Mouse (Mus musculus) liver, embryonic 15.5 days (tissue): Measurements from ENCODE around the gene Acot8. TPM values are rescaled to one million over a fixed set of nuclear protein-coding genes. Genes with fewer than 3 reads are reported as not detected.

Experiments
- ATAC-seq: fragments of 200-750 bp; cut with Nextera tagmentation; 2 replicates; pipeline ENCODE4 v1.8.0; 2017; ENCODE audit warnings: moderate number of reproducible peaks, mild to moderate bottlenecking, moderate library complexity; ENCODE audit not compliant: insufficient read depth
- H3K27ac ChIP-seq: fragments of 300-500 bp; sonication (generic); replicated peaks from 2 replicates; pipeline ENCODE4 v1.5.1; 2015; ENCODE audit warnings: mild to moderate bottlenecking, inconsistent platforms
- H3K27me3 ChIP-seq: fragments of 300-500 bp; sonication (generic); 2 replicates; pipeline ENCODE4 v1.6.1; 2015; ENCODE audit warnings: mild to moderate bottlenecking, inconsistent platforms
- H3K36me3 ChIP-seq: fragments of 300-500 bp; sonication (generic); replicated peaks from 2 replicates; pipeline ENCODE4 v1.6.1; 2015; ENCODE audit warnings: moderate library complexity, mild to moderate bottlenecking, inconsistent platforms
- H3K4me1 ChIP-seq: fragments of 300-500 bp; sonication (generic); replicated peaks from 2 replicates; pipeline ENCODE4 v1.6.1; 2015; ENCODE audit warnings: inconsistent platforms
- H3K4me2 ChIP-seq: fragments of 300-500 bp; sonication (generic); 2 replicates; pipeline ENCODE4 v1.6.1; 2015; ENCODE audit warnings: moderate library complexity, mild to moderate bottlenecking, inconsistent platforms
- H3K4me3 ChIP-seq: fragments of 300-500 bp; sonication (generic); replicated peaks from 2 replicates; pipeline ENCODE4 v1.5.1; 2015; ENCODE audit warnings: mild to moderate bottlenecking, inconsistent platforms
- H3K9ac ChIP-seq: fragments of 300-500 bp; sonication (generic); 2 replicates; pipeline ENCODE4 v1.6.1; 2015; ENCODE audit warnings: moderate library complexity, mild to moderate bottlenecking, inconsistent platforms
- H3K9me3 ChIP-seq: fragments of 300-500 bp; sonication (generic); replicated peaks from 2 replicates; pipeline ENCODE4 v1.6.1; 2016; ENCODE audit warnings: inconsistent platforms
- WGBS: fragments of 180-500 bp; shearing (Covaris S2); methylation state at CpG from one replicate; pipeline ENCODE4 v1.1.7; 2015; ENCODE audit warnings: mixed read lengths; ENCODE audit not compliant: insufficient replicate concordance; 5-methylcytosine and 5-hydroxymethylcytosine counted together
- polyA plus RNA-seq: library from polyadenylated mRNA; unstranded; fragments of >200 nt; fragmentation: Nextera tagmentation; extraction: Ambion mirVana; gene quantifications from 2 replicates; pipeline ENCODE4 v1.2.1, GENCODE M21; 2015

The Acot8 gene
- polyA plus RNA-seq, 1 experiment from 2014 or later, result 21.3 TPM

DNA sequence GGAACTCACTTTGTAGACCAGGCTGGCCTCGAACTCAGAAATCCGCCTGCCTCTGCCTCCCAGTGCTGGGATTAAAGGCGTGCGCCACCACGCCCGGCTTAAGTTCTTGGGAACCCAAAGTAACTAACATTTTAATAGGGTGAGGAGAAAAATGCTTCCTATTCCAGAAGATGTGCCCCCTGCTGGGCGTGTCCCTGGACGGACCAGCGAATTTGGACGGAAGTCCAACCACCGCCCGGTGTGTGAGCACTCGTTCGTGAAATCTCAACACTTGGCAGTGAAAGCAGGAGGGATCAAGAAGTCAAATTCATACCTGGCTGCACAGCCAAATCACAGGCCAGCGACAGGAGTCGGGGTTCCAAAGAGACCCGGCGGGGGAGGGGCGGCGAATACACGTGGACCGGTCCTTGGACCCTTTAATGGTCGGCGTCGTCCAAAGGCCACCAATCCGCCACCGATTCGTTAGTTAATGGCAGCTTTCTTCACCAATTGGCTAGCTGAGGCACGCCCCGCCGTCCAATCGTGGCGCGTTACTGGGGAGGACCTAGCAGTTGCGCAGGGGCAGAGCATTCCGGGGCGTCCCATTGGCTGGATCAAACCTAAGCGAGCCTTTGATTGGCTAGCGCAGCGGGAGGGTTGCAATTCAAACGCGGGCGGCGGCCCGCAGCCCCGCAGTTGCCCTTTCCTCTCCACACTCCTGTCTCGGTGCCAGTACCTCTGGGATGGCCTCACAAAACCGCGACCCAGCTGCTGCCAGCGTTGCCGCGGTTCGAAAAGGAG lies 35.2 kb downstream of the Acot8 start, which contains the start of gene Ube2c:
TSS of gene Ube2c (plus strand) at position 641 of the 780 bp plus-strand sequence.
- H3K27me3 ChIP-seq, result no peaks in the 10 kb centered on the region
- peak; percentile 96 for ATAC-seq
- peak within 1 kb of the TSS; percentile 93 for H3K4me3 ChIP-seq
- H3K9me3 ChIP-seq, result no peaks in the 10 kb centered on the region
- H3K4me1 ChIP-seq, result peaks cover 66% of the 10 kb centered on the region
- H3K36me3 ChIP-seq, result peaks cover 75% of the 10 kb centered on the region
- peak within 1 kb of the TSS; percentile 94 for H3K27ac ChIP-seq
- peak within 1 kb of the TSS; percentile 98 for H3K9ac ChIP-seq
- peak within 1 kb of the TSS; percentile 82 for H3K4me2 ChIP-seq
- 1% methylated on average over 53 of the region's 53 CpGs for WGBS

DNA sequence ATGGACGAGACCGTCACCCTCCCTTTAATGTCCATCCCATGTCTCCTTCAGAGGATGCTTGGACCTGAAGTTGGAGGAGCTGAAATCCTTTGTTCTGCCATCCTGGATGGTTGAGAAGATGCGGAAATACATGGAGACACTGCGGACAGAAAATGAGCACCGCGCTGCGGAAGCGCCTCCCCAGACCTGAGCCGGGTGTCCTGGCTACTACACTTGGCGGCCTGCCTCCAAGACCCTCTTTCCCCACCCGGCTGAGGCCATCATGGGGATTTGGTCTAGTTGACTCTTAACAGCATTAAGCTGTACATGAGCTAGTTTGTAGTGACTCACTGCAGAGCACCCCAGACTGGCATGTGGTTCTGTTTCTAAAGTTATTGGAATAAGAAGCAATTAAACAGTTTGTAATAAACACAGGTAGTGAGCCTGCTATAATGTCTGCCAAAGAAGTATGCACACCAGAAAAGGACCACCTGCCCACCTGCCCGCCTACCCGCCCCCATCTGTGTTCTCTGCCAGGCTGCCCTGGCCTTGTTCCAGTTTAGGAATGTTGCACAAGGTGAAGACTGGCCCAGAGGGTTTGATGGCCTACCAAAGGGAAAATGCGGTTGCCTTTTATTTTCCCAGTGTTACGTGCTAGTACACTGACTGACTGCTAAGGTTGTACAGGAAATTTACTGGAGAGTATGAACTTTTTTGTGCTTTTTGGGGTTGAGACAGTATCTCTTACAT lies 36.7 kb downstream of the Acot8 start:
- peak overlapping the region; percentile 73 for H3K4me2 ChIP-seq

DNA sequence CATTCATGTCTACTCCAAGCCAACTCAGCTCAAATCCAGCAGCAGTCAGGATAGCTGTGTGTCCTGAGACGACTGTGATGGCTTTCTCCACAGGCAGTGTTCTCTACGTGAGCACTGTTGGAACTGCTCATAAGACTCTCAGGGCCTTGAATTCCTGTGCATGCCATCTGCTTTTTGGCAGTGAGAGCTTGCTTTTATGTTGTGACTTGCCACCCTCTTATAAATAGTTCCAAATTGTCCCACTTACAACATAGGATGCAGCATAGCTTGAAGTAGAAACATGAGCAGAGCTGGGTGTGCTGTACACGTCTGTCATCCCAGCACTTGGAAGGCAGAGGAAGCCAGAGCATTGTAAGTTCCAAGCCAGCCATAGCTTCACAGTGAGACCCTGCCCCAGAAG lies 38.8 kb downstream of the Acot8 start:
- H3K4me3 ChIP-seq, result no peak overlapping the region
- no peak for ATAC-seq
- peak overlapping the region; percentile 63 for H3K27ac ChIP-seq
- 0 out of 2 replicates have a peak overlapping the region, but pooled peaks have one; percentile 6 for H3K9ac ChIP-seq
- 81% methylated on average over 3 of the region's 3 CpGs for WGBS
- H3K4me1 ChIP-seq, result peaks cover 62% of the 10 kb centered on the region
- H3K36me3 ChIP-seq, result peaks cover 76% of the 10 kb centered on the region
- no peak overlapping the region for H3K4me2 ChIP-seq
- no peaks in the 10 kb centered on the region for H3K27me3 ChIP-seq
- no peaks in the 10 kb centered on the region for H3K9me3 ChIP-seq

More for the DNA sequence above, 36.7 kb downstream of the Acot8 start:
- Histone ChIP-seq H3K9ac (no peak overlapping the region; the same call in 1 of the 2 replicates), H3K27me3 (no peaks in the 10 kb centered on the region), H3K9me3 (no peaks in the 10 kb centered on the region), H3K4me3 (0 out of 2 replicates have a peak overlapping the region, but pooled peaks have one; percentile 93), H3K36me3 (peaks cover 76% of the 10 kb centered on the region), H3K27ac (peak overlapping the region; percentile 63), H3K4me1 (peaks cover 62% of the 10 kb centered on the region)
- WGBS, result 87% methylated on average over 15 of the region's 15 CpGs
- ATAC-seq, result no peak

DNA sequence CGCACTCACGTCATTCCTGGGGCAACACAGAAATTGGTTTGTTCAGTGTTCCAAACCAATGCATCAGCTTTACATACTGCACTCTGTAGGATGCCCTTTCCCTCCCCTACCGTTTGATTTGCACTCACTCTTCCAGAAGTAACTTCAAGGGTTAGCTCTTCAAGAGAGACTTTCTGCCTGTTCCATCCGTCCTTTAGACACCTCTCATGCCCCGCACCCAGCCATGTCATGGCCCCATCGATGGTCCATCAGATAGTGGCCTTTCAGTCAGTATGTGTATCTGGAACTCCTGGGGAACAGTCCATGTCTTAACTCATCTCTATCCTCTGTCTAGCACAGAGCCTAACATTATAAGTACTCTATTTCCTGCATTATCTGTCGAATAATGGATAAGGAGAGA lies 42.1 kb downstream of the Acot8 start:
- Histone ChIP-seq H3K4me2 (peak overlapping the region; percentile 62), H3K9ac (peak overlapping the region; percentile 56), H3K4me1 (peaks cover 73% of the 10 kb centered on the region), H3K36me3 (peaks cover 93% of the 10 kb centered on the region), H3K27ac (peak overlapping the region; percentile 97), H3K27me3 (no peaks in the 10 kb centered on the region), H3K4me3 (no peak overlapping the region), H3K9me3 (no peaks in the 10 kb centered on the region)
- WGBS, result 77% methylated on average over 7 of the region's 7 CpGs
- 0 out of 2 replicates have a peak, but pooled peaks have one; percentile 4 for ATAC-seq

DNA sequence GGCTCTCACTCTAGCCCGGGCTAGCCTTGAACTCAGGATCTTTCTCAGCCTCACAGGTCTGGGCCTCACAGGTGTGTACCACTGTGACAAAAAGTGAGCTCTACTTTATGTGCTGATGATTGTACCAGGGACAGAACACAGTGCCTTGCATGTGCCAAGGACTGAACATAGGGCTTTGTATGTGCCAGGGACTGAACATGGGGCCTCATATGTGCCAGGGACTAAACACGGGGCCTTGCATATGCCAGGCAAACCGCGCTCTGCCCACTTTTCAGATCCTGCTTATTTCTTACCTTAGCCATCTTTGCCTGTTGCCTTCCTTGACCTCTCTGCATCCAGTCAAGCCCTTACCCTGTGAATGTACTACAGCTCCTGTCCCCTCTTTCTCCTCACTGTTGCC lies 42.7 kb downstream of the Acot8 start:
- 81% methylated on average over 4 of the region's 4 CpGs for WGBS
- H3K27me3 ChIP-seq, result no peaks in the 10 kb centered on the region
- peak overlapping the region; percentile 62 for H3K4me2 ChIP-seq
- H3K27ac ChIP-seq, result peak overlapping the region; percentile 97
- ATAC-seq, result peak; percentile 3; the same call in 1 of the 2 replicates
- peak overlapping the region; percentile 56 for H3K9ac ChIP-seq
- peaks cover 93% of the 10 kb centered on the region for H3K36me3 ChIP-seq
- H3K4me3 ChIP-seq, result no peak overlapping the region
- H3K4me1 ChIP-seq, result peaks cover 77% of the 10 kb centered on the region
- no peaks in the 10 kb centered on the region for H3K9me3 ChIP-seq

DNA sequence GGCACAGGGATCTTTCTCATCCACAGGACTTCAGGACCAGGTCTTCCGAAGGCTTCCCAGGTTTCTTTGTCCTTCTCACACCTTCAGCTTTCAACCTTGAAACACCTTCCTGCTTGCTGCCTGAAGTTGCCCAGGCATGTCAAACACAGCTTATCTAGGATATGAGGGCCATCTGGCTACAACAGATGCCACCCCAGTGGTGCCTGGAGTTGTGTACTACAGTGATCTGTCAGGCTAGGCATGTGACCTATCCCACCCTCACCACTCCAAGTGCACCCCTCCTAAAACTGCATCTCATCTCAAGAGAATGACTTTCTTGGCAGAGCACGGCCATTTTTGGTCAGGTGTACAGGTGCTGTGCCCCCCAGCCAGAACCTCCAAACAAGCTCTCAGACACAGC lies 43.2 kb downstream of the Acot8 start:
- no peaks in the 10 kb centered on the region for H3K27me3 ChIP-seq
- peaks cover 78% of the 10 kb centered on the region for H3K4me1 ChIP-seq
- 55% methylated on average over 2 of the region's 2 CpGs for WGBS
- peak; percentile 89 for ATAC-seq
- H3K36me3 ChIP-seq, result peaks cover 93% of the 10 kb centered on the region
- no peak overlapping the region for H3K4me3 ChIP-seq
- peak overlapping the region; percentile 62 for H3K4me2 ChIP-seq
- peak overlapping the region; percentile 56 for H3K9ac ChIP-seq
- no peaks in the 10 kb centered on the region for H3K9me3 ChIP-seq
- H3K27ac ChIP-seq, result peak overlapping the region; percentile 97

DNA sequence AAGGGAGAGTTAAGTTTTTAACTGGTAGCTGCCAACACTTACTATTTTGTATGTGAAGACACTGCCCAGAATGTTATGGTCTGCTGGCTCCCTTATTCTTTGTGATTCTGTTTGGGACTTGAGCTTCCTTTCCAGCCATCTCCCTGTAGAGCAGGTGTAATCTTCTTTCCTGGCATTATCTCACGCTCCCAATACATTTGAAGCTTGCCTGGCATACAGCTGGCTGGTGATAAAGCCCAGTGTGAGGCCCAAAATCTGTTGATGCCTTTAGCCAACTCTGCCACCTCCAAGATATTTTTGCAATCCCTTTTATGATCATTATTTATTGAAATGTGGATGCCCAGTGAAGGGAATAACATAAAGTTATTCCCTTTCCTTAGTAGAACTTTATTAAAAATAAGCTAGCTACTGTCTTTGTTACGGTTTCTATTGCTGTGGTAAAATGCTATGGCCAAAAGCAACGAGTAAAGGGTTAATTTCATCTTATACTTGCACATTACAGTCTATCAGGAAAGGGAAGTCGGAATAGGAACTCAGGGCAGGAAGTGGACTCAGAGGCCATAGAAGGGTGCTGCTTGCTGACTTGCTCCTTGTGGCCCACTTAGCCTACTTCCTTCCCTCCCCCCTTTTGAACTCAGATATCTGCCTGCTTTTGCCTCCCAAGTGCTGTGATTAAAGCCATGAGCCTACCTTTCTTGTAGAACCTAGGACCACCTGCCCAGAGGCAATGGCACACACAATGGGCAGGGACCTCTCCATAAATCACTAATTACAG lies 44.4 kb downstream of the Acot8 start:
- H3K4me2 ChIP-seq, result peak overlapping the region; percentile 62
- peak overlapping the region; percentile 97 for H3K27ac ChIP-seq
- peaks cover 93% of the 10 kb centered on the region for H3K36me3 ChIP-seq
- ATAC-seq, result peak; percentile 72
- peak overlapping the region; percentile 56 for H3K9ac ChIP-seq
- 33% methylated on average over 4 of the region's 4 CpGs for WGBS
- no peaks in the 10 kb centered on the region for H3K27me3 ChIP-seq
- peak overlapping the region; percentile 23 for H3K4me3 ChIP-seq
- no peaks in the 10 kb centered on the region for H3K9me3 ChIP-seq
- peaks cover 84% of the 10 kb centered on the region for H3K4me1 ChIP-seq

DNA sequence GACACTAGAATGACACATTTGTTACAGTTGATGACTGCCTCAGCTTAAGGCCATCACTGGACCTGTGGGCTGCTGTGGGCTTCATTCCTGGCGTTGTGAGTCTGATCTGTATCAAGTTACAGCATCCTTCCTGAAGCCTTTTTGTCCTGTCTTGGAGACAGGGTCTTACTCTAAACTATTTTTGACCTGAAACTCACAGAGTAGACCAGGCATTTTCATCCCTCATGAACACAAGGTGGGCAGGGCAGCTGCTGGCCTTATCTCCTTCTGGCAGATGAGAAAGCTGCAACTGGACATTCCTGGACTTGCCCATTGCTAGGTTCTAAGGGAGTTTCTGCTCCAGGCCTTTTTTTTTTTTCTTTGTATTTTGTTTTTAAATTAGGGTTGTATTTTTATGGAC lies 46.0 kb downstream of the Acot8 start:
- Histone ChIP-seq H3K27me3 (no peaks in the 10 kb centered on the region), H3K9me3 (no peaks in the 10 kb centered on the region), H3K4me2 (peak overlapping the region; percentile 62), H3K9ac (peak overlapping the region; percentile 60), H3K4me3 (no peak overlapping the region), H3K36me3 (peaks cover 98% of the 10 kb centered on the region), H3K27ac (peak overlapping the region; percentile 97), H3K4me1 (peaks cover 80% of the 10 kb centered on the region)
- peak; percentile 67 for ATAC-seq
- WGBS, result 38% methylated on average over 1 of the region's 1 CpGs

- Histone ChIP-seq H3K9ac (peak overlapping the region; percentile 60), H3K36me3 (peaks cover 98% of the 10 kb centered on the region), H3K27ac (peak overlapping the region; percentile 97), H3K9me3 (no peaks in the 10 kb centered on the region), H3K27me3 (no peaks in the 10 kb centered on the region), H3K4me3 (no peak overlapping the region), H3K4me1 (peaks cover 75% of the 10 kb centered on the region), H3K4me2 (peak overlapping the region; percentile 62; the same call in 1 of the 2 replicates)
- ATAC-seq, result no peak
- WGBS, result 89% methylated on average over 11 of the region's 11 CpGs
These were observed 46.8 kb downstream of the Acot8 start for GRCm38 (mm10) chr2:164757841-164758240.

DNA sequence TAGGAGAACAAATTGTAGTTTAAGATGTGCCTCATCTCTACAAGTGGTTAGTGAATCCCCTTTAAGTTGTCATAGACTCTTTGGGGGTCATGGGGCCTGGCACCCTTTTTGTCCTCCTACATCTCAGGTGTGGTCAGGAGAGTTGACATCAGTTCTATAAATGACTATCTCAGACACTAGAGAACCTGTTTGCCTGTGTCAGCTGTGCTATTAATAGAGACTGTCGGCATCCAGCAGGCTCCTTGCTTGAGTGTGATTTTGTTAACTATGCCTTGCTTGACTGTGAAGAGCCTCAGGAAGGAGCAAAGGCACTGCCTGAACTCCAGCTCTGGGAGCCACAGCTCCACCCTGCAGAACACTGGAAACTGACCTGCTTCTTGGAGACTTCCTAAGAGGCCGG lies 49.9 kb downstream of the Acot8 start:
- H3K4me2 ChIP-seq, result no peak overlapping the region
- H3K4me3 ChIP-seq, result no peak overlapping the region
- 87% methylated on average over 2 of the region's 2 CpGs for WGBS
- no peak for ATAC-seq
- H3K27ac ChIP-seq, result peak overlapping the region; percentile 97
- H3K27me3 ChIP-seq, result no peaks in the 10 kb centered on the region
- H3K9ac ChIP-seq, result no peak overlapping the region
- H3K36me3 ChIP-seq, result peaks cover 100% of the 10 kb centered on the region
- H3K9me3 ChIP-seq, result no peaks in the 10 kb centered on the region
- H3K4me1 ChIP-seq, result peaks cover 55% of the 10 kb centered on the region
